Mouse (Mus musculus) stomach, adult 2 months (tissue): ENCODE results near the gene Tgfa. TPM values are rescaled to one million over a fixed set of nuclear protein-coding genes. Genes with fewer than 3 reads are reported as not detected.

Experiments
- polyA plus RNA-seq: library from polyadenylated mRNA; depleted of rRNA; stranded (reverse); fragments of >200 nt; gene quantifications from 2 replicates; pipeline ENCODE4 v1.2.3, GENCODE M21; 2012; rRNA removed

The Tgfa gene
- 14.0 and 17.2 TPM in 2 replicates for polyA plus RNA-seq

GRCm38 (mm10) chr6:86194941-86195932 is at the start of gene Tgfa:
Tgfa (plus strand) TSS chr6:86195223.

Other genes with a start within 250 kb of the Tgfa start
- gene Dusp11, start 233.6 kb upstream of the Tgfa start, polyA plus RNA-seq = 17.4 and 20.1 TPM in 2 replicates
- not detected in 2 replicates for gene Figla, start 179.1 kb upstream of the Tgfa start, polyA plus RNA-seq
- gene Add2, start 166.5 kb upstream of the Tgfa start, polyA plus RNA-seq = 0.50 and 0.77 TPM in 2 replicates
- gene Fam136a, start 170.4 kb downstream of the Tgfa start, polyA plus RNA-seq = 6.9 and 7.5 TPM in 2 replicates
- gene Snrpg, start 176.1 kb downstream of the Tgfa start, polyA plus RNA-seq = 6.6 and 9.0 TPM in 2 replicates
- gene Pcyox1, start 201.9 kb downstream of the Tgfa start, polyA plus RNA-seq = 14.1 and 16.2 TPM in 2 replicates
- 3.7 and 3.8 TPM in 2 replicates for gene Tia1, start 209.0 kb downstream of the Tgfa start, polyA plus RNA-seq
- gene Gm44790, start 231.4 kb downstream of the Tgfa start, polyA plus RNA-seq = 1.5 and 3.6 TPM in 2 replicates
- 1.8 and 2.6 TPM in 2 replicates for gene C87436, start 243.2 kb downstream of the Tgfa start, polyA plus RNA-seq